Mouse (Mus musculus) limb, embryonic 10.5 days (tissue): ENCODE data around the gene Cers6. TPM values are rescaled to one million over a fixed set of nuclear protein-coding genes. Genes with fewer than 3 reads are reported as not detected.

Source experiments
- DNase-seq: peaks from one replicate; pipeline ENCODE4 v3.0.0-alpha.2; 2017; ENCODE audit warnings: low spot score
- H3K27ac ChIP-seq: fragments of 300-500 bp; sonication (generic); 2 replicates; pipeline ENCODE4 v1.5.1; 2016; ENCODE audit warnings: mild to moderate bottlenecking
- H3K27me3 ChIP-seq: fragments of 300-500 bp; sonication (generic); 2 replicates; pipeline ENCODE4 v1.6.1; 2016; ENCODE audit warnings: low read depth, mild to moderate bottlenecking; ENCODE audit not compliant: poor library complexity, severe bottlenecking
- H3K36me3 ChIP-seq: fragments of 300-500 bp; sonication (generic); 2 replicates; pipeline ENCODE4 v1.6.1; 2016; ENCODE audit warnings: mild to moderate bottlenecking, moderate library complexity
- H3K4me1 ChIP-seq: fragments of 300-500 bp; sonication (generic); 2 replicates; pipeline ENCODE4 v1.6.1; 2016
- H3K4me3 ChIP-seq: fragments of 300-500 bp; sonication (generic); 2 replicates; pipeline ENCODE4 v1.5.1; 2016; ENCODE audit warnings: mild to moderate bottlenecking, moderate library complexity
- H3K9me3 ChIP-seq: fragments of 300-500 bp; sonication (generic); replicated peaks from 2 replicates; pipeline ENCODE4 v1.6.1; 2016; ENCODE audit warnings: mild to moderate bottlenecking
- WGBS: fragments of 180-500 bp; shearing (Covaris S2); methylation state at CpG from one replicate; pipeline ENCODE4 v1.1.7; 2016; 5-methylcytosine and 5-hydroxymethylcytosine counted together
- polyA plus RNA-seq: library from polyadenylated mRNA; unstranded; fragments of >200 nt; fragmentation: Nextera tagmentation; extraction: Ambion mirVana; gene quantifications from 2 replicates; pipeline ENCODE4 v1.2.1, GENCODE M21; 2016

Cers6 gene
- polyA plus RNA-seq, 1 experiment from 2014 or later: 25.4 TPM

GRCm38 (mm10) chr2:69021516-69021915, 160.3 kb downstream of the Cers6 start:
- 13% methylated on average over 4 of the region's 4 CpGs for WGBS
- Histone ChIP-seq H3K4me1 (peaks cover 51% of the 10 kb centered on the region), H3K27me3 (no peaks in the 10 kb centered on the region), H3K9me3 (no peaks in the 10 kb centered on the region), H3K27ac (peak overlapping the region; percentile 87), H3K36me3 (no peaks in the 10 kb centered on the region), H3K4me3 (peak overlapping the region; percentile 34)
- peak; percentile 63 for DNase-seq

DNA sequence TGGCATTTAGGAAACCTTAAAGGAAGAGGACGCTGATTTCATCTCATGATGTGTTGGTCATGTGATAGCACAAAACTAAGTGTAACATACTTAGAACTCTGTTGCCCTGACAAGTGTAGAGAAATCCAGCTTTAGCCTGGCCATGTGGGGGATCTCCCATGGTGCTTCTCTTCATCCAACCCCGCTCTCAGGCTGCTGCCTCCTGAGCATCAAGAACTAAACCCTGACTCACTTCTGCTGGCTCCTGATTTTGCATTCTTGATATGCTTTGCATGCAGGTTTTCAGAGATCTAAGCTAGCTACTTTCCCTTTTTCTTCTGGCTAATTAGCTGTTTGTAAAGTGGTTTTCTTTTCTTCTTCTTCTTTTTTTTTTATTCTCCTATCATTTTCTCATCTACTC, 163.6 kb downstream of the Cers6 start:
- 0 out of 2 replicates have a peak, but pooled peaks cover 2% of the 10 kb centered on the region for H3K36me3 ChIP-seq
- H3K27me3 ChIP-seq: no peaks in the 10 kb centered on the region
- no peak for DNase-seq
- no peak overlapping the region for H3K4me3 ChIP-seq
- 0 out of 2 replicates have a peak, but pooled peaks cover 3% of the 10 kb centered on the region for H3K9me3 ChIP-seq
- H3K4me1 ChIP-seq: peaks cover 39% of the 10 kb centered on the region
- 94% methylated on average over 2 of the region's 2 CpGs for WGBS
- H3K27ac ChIP-seq: no peak overlapping the region

GRCm38 (mm10) chr2:69032562-69032961, 171.3 kb downstream of the Cers6 start:
- H3K27me3 ChIP-seq: no peaks in the 10 kb centered on the region
- no peak overlapping the region for H3K4me3 ChIP-seq
- no peak for DNase-seq
- 0 out of 2 replicates have a peak, but pooled peaks cover 2% of the 10 kb centered on the region for H3K36me3 ChIP-seq
- WGBS: 81% methylated on average over 2 of the region's 2 CpGs
- 0 out of 2 replicates have a peak, but pooled peaks cover 3% of the 10 kb centered on the region for H3K9me3 ChIP-seq
- H3K4me1 ChIP-seq: peaks cover 3% of the 10 kb centered on the region; the same call in 1 of the 2 replicates
- H3K27ac ChIP-seq: no peak overlapping the region

DNA sequence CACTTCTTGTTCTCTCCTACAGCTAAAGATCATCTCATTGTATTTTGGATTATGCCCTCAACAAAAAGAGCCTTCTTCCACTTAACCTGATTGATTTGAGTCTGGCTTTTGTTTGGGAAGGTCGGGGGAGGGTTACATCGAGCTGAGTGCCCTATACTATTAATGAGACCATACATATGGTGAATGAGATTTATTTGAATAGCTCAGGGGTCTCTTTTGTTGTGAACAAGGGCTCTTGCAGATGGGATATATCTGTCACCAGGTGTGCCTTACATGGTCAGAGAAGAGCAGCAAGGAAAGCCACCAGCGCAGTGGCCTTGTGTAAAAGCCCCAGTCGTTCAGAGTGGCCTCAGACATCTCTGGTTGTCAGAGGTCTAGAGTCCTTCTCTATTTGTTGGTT, 174.2 kb downstream of the Cers6 start:
- peaks cover 3% of the 10 kb centered on the region; the same call in 1 of the 2 replicates for H3K4me1 ChIP-seq
- WGBS: 44% methylated on average over 4 of the region's 4 CpGs
- H3K27me3 ChIP-seq: no peaks in the 10 kb centered on the region
- no peak for DNase-seq
- no peak overlapping the region for H3K27ac ChIP-seq
- H3K9me3 ChIP-seq: no peaks in the 10 kb centered on the region
- no peak overlapping the region for H3K4me3 ChIP-seq
- no peaks in the 10 kb centered on the region for H3K36me3 ChIP-seq

- peaks cover 5% of the 10 kb centered on the region for H3K4me1 ChIP-seq
- no peaks in the 10 kb centered on the region for H3K9me3 ChIP-seq
- H3K4me3 ChIP-seq: no peak overlapping the region
- no peaks in the 10 kb centered on the region for H3K27me3 ChIP-seq
- DNase-seq: no peak
- no peak overlapping the region for H3K27ac ChIP-seq
- WGBS: 88% methylated on average over 2 of the region's 2 CpGs
- H3K36me3 ChIP-seq: no peaks in the 10 kb centered on the region
These were observed 176.1 kb downstream of the Cers6 start for GRCm38 (mm10) chr2:69037362-69037761.

DNA sequence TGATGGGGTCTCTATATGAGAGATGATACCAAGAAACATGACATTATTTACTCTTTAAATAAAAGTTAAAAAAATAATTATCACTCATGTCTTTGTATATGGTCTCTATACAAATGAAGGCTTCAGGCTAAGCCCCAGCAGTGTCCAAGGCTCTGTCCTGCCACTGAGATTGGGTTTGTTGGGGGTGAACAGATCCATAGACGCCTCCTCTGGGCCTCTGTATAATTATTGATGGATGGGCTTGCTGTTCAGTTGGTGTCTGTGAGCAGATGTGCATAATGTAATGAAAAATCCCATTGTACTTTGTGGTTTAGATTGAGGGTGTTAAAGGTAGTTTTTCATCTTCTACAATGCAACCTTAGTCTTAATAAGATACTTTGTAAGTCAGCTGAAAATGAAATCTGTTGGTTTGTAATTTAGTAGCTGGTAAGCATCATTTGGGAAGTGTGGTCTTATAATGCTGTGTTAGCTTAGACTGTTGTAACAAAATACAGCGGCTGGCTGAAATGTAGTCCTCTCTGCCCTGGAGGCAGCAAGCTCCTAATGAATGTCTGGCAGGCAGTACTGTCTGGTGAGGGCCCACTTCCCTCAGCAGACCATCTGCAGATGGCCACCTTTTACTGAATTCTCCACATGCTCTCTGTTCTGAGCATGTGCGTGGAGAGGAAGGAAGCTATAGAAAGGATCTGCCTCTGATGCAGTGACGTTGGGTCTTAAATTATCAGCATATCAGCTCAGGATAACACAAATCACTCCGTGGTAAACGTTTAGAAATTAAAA, 181.3 kb downstream of the Cers6 start:
- no peak overlapping the region for H3K27ac ChIP-seq
- DNase-seq: no peak
- H3K36me3 ChIP-seq: no peaks in the 10 kb centered on the region
- 51% methylated on average over 6 of the region's 6 CpGs for WGBS
- H3K9me3 ChIP-seq: no peaks in the 10 kb centered on the region
- no peak overlapping the region for H3K4me3 ChIP-seq
- no peaks in the 10 kb centered on the region for H3K27me3 ChIP-seq
- peaks cover 15% of the 10 kb centered on the region for H3K4me1 ChIP-seq

DNA sequence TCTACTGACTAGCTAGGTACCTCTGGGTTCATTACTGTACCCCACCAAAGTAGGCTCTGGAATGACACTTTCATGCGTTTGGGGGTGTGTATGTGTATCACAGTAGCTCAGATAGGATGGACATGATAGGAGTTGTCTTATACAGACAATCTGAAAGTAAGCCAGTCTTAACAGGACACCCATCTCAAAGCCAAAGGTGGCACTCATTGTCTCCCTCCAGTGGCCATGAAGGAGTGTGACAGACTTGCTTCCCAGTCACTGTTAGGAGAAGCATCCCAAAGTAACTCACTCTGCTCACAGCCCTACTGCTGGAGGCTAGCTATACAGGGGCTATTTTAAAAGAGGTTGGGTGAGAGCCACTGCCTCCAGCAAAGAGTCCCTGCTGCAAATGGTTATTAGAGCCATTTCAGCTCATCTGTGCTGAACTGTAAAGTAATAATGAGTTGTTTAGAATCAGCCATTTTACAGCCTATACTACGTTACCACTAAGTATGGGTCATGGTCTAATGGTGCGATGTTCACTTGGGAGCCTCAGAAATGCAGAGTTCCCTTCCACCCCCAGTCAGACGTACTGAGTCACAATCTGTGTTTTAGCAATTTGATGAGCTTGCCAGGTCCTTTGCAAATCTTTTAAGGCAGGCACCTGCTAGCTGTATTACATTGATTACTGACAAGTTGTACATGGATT, 182.3 kb downstream of the Cers6 start:
- Histone ChIP-seq H3K9me3 (no peaks in the 10 kb centered on the region), H3K27ac (no peak overlapping the region), H3K36me3 (no peaks in the 10 kb centered on the region), H3K4me1 (peaks cover 18% of the 10 kb centered on the region), H3K4me3 (no peak overlapping the region), H3K27me3 (no peaks in the 10 kb centered on the region)
- 57% methylated on average over 4 of the region's 4 CpGs for WGBS
- DNase-seq: peak; percentile 51

DNA sequence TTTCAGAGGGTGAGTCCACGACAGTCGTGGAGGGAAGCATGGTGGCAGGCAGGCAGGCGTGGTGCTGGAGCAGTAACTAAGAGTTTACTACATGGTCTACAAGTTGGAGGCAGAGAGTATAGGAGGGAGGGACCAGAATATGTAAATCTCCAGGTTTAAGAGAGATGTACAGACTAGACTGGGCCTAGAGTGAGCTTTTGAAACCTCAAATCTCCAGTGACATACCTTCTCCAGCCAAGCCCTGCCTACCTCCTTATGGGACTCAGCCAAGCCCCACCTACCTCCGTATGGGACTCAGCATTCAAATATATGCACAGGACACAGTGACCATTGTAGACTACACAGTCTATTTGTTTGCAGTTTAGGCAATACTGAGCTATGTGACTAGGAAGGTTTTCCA, 184.7 kb downstream of the Cers6 start:
- Histone ChIP-seq H3K36me3 (no peaks in the 10 kb centered on the region), H3K4me3 (no peak overlapping the region), H3K4me1 (peaks cover 28% of the 10 kb centered on the region), H3K9me3 (no peaks in the 10 kb centered on the region), H3K27me3 (0 out of 2 replicates have a peak, but pooled peaks cover 2% of the 10 kb centered on the region), H3K27ac (no peak overlapping the region)
- 86% methylated on average over 4 of the region's 4 CpGs for WGBS
- no peak for DNase-seq

DNA sequence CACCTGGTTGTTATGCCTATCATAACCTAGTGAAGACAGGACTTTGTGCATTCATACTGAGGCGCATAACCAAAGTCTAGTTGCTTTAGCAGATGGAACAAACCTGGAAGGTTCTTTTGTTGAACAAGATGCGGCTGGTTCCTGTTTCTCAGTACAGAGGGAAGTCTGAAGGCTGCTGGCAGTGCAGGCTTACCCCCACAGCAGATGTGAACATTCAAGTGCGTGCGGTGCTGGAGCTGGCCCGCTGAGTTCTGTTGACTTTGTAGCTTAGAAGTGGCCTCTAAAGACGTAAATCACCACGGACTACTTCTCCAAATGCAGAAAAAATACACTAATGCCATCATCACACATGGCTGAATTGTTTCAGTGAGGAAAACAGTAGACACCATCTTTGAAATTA, 186.1 kb downstream of the Cers6 start:
- H3K36me3 ChIP-seq: no peaks in the 10 kb centered on the region
- DNase-seq: no peak
- 90% methylated on average over 7 of the region's 7 CpGs for WGBS
- H3K9me3 ChIP-seq: no peaks in the 10 kb centered on the region
- no peak overlapping the region for H3K27ac ChIP-seq
- H3K4me3 ChIP-seq: no peak overlapping the region
- peaks cover 27% of the 10 kb centered on the region for H3K4me1 ChIP-seq
- H3K27me3 ChIP-seq: peaks cover 9% of the 10 kb centered on the region; the same call in 1 of the 2 replicates

GRCm38 (mm10) chr2:69047805-69048204, 186.6 kb downstream of the Cers6 start:
- Histone ChIP-seq H3K4me3 (no peak overlapping the region), H3K4me1 (peaks cover 25% of the 10 kb centered on the region), H3K27me3 (peaks cover 9% of the 10 kb centered on the region; the same call in 1 of the 2 replicates), H3K27ac (no peak overlapping the region), H3K9me3 (no peaks in the 10 kb centered on the region), H3K36me3 (no peaks in the 10 kb centered on the region)
- no peak for DNase-seq
- WGBS: 92% methylated on average over 3 of the region's 3 CpGs

DNA sequence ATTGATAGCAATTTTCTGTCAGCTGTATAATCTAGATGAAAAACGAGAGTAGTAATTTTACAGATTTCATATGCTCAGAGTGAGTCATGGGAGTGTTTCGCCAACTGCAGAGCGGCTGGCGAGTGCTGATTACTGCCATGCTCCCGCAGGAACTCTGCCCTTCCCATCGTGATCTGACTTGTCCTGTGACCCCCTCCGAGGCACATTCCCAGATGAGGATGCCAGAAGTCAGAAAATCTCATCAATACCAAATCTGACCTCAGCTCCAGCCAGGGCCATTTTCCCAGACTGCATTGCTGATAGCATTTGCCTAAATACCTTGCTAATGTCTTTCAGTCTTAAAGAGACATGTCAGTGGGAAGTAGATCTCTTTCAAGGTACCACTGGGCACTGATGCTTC, 187.9 kb downstream of the Cers6 start:
- H3K27me3 ChIP-seq: peaks cover 9% of the 10 kb centered on the region; the same call in 1 of the 2 replicates
- H3K4me1 ChIP-seq: peaks cover 28% of the 10 kb centered on the region
- H3K9me3 ChIP-seq: no peaks in the 10 kb centered on the region
- no peak overlapping the region for H3K4me3 ChIP-seq
- no peak for DNase-seq
- H3K27ac ChIP-seq: no peak overlapping the region
- no peaks in the 10 kb centered on the region for H3K36me3 ChIP-seq
- WGBS: 51% methylated on average over 7 of the region's 7 CpGs

DNA sequence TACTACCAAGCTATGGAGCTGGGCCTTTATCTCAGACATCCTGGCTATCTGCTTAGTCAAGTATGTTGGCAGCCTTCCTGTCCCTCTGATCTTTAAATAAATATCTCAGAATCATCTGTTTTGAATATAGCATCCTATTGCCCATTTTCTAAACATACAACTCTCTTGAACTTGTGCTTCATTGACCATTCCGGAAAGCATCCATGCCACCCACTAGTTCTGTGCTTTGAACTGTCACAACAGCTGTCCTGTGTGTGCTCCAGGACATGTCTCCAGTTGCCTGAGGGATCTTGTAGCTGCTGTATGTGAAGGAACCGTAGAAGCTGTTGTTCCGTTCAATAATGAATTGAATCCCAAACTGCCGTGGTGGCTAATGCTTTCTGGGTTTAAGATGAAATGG, 188.9 kb downstream of the Cers6 start:
- peaks cover 33% of the 10 kb centered on the region for H3K4me1 ChIP-seq
- H3K27me3 ChIP-seq: peaks cover 9% of the 10 kb centered on the region; the same call in 1 of the 2 replicates
- 88% methylated on average over 4 of the region's 4 CpGs for WGBS
- H3K27ac ChIP-seq: no peak overlapping the region
- no peak overlapping the region for H3K4me3 ChIP-seq
- DNase-seq: no peak
- H3K9me3 ChIP-seq: no peaks in the 10 kb centered on the region
- H3K36me3 ChIP-seq: no peaks in the 10 kb centered on the region

DNA sequence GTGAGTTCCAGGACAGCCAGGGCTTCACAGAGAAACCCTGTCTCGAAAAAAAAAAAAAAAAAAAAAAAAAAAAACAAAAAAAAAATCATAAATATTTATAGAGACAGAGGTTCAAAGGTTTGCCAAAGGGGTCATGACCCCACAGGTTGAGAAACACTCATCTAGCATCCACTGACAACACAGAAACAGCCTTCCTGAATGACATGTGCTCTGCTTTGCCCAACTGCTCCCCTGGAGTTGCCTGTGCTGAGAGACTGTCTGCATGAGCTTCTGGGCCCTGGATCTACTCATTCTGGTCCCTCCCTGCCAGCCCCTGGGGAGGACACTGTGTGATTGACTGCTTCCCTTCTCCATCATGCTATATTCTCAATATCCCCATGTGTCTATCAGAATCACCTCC, 190.4 kb downstream of the Cers6 start:
- H3K4me1 ChIP-seq: peaks cover 33% of the 10 kb centered on the region
- 50% methylated on average over 1 of the region's 1 CpGs for WGBS
- no peak overlapping the region for H3K4me3 ChIP-seq
- H3K9me3 ChIP-seq: no peaks in the 10 kb centered on the region
- DNase-seq: no peak
- peaks cover 9% of the 10 kb centered on the region; the same call in 1 of the 2 replicates for H3K27me3 ChIP-seq
- 0 out of 2 replicates have a peak, but pooled peaks cover 3% of the 10 kb centered on the region for H3K36me3 ChIP-seq
- no peak overlapping the region for H3K27ac ChIP-seq
